Mouse (Mus musculus) limb, embryonic 14.5 days (tissue): ENCODE data around the gene Epha4. TPM values are rescaled to one million over a fixed set of nuclear protein-coding genes. Genes with fewer than 3 reads are reported as not detected.

Source experiments
- ATAC-seq: fragments of 200-750 bp; cut with Nextera tagmentation; 2 replicates; pipeline ENCODE4 v1.8.0; 2017; ENCODE audit warnings: low read depth, moderate number of reproducible peaks, moderate TSS enrichment; ENCODE audit not compliant: low FRiP score
- DNase-seq: peaks from one replicate; pipeline ENCODE4 v3.0.0-alpha.2; 2015; ENCODE audit warnings: low spot score
- H3K27ac ChIP-seq: fragments of 300-500 bp; sonication (generic); replicated peaks from 2 replicates; pipeline ENCODE4 v1.5.1; 2014; ENCODE audit warnings: low read depth, mild to moderate bottlenecking, low read length, moderate library complexity, mixed read lengths
- H3K27me3 ChIP-seq: fragments of 300-500 bp; sonication (generic); 2 replicates; pipeline ENCODE4 v1.6.1; 2014; ENCODE audit warnings: low read length, mixed read lengths; ENCODE audit not compliant: control insufficient read depth, insufficient read depth
- H3K36me3 ChIP-seq: fragments of 300-500 bp; sonication (generic); 2 replicates; pipeline ENCODE4 v1.6.1; 2014; ENCODE audit warnings: mild to moderate bottlenecking, low read length, moderate library complexity, mixed read lengths; ENCODE audit not compliant: control insufficient read depth, insufficient read depth
- H3K4me1 ChIP-seq: fragments of 300-500 bp; sonication (generic); 2 replicates; pipeline ENCODE4 v1.6.1; 2014; ENCODE audit warnings: antibody characterized with exemption, low read length, mixed read lengths; ENCODE audit not compliant: control insufficient read depth, insufficient read depth
- H3K4me2 ChIP-seq: fragments of 300-500 bp; sonication (generic); replicated peaks from 2 replicates; pipeline ENCODE4 v1.6.1; 2014; ENCODE audit warnings: low read depth, mild to moderate bottlenecking, low read length, moderate library complexity; ENCODE audit not compliant: severe bottlenecking
- H3K4me3 ChIP-seq: fragments of 300-500 bp; sonication (generic); replicated peaks from 2 replicates; pipeline ENCODE4 v1.5.1; 2014; ENCODE audit warnings: low read length
- H3K9ac ChIP-seq: fragments of 300-500 bp; sonication (generic); 2 replicates; pipeline ENCODE4 v1.6.1; 2014; ENCODE audit warnings: mild to moderate bottlenecking, low read depth, low read length, moderate library complexity; ENCODE audit not compliant: severe bottlenecking
- H3K9me3 ChIP-seq: fragments of 300-500 bp; sonication (generic); 2 replicates; pipeline ENCODE4 v1.6.1; 2016; ENCODE audit warnings: low read length; ENCODE audit not compliant: control insufficient read depth
- POLR2A ChIP-seq: fragments of 200-500 bp; IDR thresholded peaks from 2 replicates; pipeline ENCODE4 v1.8.0; 2012; ENCODE audit warnings: inconsistent platforms, mild to moderate bottlenecking, moderate library complexity, borderline replicate concordance; ENCODE audit not compliant: insufficient read depth, insufficient read length; ENCODE audit errors: extremely low read depth
- WGBS: fragments of 180-500 bp; shearing (Covaris S2); extraction: QIAGEN DNeasy Blood & Tissue Kit; methylation state at CpG from one replicate; pipeline ENCODE4 v1.1.7; 2014; 5-methylcytosine and 5-hydroxymethylcytosine counted together
- polyA plus RNA-seq, 2 experiments: library from polyadenylated mRNA; depleted of rRNA in 1 of 2; stranded (reverse) in 1 of 2; unstranded in 1 of 2; fragments of >200 nt; fragmentation: Nextera tagmentation in 1 of 2; extraction: Ambion mirVana in 1 of 2; gene quantifications; 2 replicates each; pipeline versions ENCODE4 v1.2.1 to v1.2.3; 2012 to 2014

Epha4 gene
- polyA plus RNA-seq, 2 experiments: 34.5 to 53.5 TPM

DNA sequence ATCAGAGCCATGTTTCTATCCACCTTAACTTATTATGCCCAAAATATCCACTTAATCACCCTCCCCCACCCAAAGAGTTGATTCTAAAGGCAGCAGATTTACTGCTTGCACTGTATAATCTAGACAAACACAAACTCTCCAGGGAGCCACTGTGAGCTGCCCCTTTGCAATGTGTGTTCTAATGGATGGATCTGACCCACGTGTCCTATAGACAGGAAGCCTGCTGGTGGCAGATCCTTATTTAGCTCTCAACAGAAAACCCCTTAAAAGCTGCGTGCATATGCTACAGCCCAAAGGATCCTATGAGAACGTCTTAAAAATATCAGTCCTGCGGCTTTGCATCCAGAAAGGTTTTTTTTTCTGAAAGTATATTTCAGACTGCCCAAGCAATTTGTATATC, 98.0 kb downstream of the Epha4 start:
- H3K27me3 ChIP-seq: no peaks in the 10 kb centered on the region
- no peak overlapping the region for H3K27ac ChIP-seq
- ATAC-seq (no peak), DNase-seq (no peak)
- TF ChIP-seq POLR2A: no peak
- no peaks in the 10 kb centered on the region for H3K9me3 ChIP-seq
- 51% methylated on average over 4 of the region's 4 CpGs for WGBS
- H3K4me2 ChIP-seq: no peak overlapping the region
- no peak overlapping the region for H3K4me3 ChIP-seq
- H3K36me3 ChIP-seq: no peaks in the 10 kb centered on the region
- H3K4me1 ChIP-seq: peaks cover 12% of the 10 kb centered on the region
- H3K9ac ChIP-seq: no peak overlapping the region

DNA sequence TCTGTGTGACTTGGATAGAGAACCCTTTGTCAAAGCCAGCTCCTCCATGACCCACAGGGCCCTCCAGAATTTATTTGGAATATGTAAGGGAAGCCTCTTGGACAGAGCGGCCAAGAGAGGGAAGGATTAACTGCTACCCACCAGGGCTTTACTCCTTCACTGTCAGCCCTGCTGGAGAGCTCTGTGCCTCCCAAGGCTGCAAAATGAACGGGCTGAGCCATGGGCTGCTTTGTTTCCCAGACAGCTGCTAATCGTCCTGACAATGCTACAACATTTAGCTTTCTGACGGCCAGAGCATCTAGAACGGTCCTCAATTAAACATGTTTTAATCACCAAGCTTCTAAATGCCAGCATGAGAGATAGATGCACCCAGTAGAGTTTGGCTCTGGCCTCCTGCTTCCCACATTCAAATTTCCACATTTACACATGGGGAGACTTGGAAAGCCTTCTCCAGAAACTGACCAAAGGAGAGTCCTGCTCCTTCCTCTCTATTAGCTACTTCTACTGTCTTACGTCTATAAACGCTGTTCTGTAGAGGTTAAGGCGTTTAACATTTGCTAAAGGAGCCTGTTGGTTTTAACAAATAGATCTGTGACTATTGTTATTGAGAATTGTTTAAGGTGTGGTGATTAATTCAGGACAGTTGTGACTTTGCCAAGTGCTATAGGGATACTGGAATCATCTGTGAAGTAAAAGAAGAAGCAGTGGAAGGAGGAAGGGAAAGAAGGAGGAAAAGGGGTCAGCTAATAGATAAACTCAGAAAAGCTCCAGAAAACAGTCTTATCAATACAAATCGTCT, 101.8 kb downstream of the Epha4 start:
- no peak for TF ChIP-seq POLR2A
- Histone ChIP-seq H3K4me3 (no peak overlapping the region), H3K9ac (no peak overlapping the region), H3K4me1 (peaks cover 12% of the 10 kb centered on the region), H3K4me2 (no peak overlapping the region), H3K27me3 (no peaks in the 10 kb centered on the region), H3K27ac (no peak overlapping the region), H3K9me3 (no peaks in the 10 kb centered on the region), H3K36me3 (0 out of 2 replicates have a peak, but pooled peaks cover 3% of the 10 kb centered on the region)
- WGBS: 67% methylated on average over 9 of the region's 9 CpGs
- DNase-seq (no peak), ATAC-seq (no peak)

DNA sequence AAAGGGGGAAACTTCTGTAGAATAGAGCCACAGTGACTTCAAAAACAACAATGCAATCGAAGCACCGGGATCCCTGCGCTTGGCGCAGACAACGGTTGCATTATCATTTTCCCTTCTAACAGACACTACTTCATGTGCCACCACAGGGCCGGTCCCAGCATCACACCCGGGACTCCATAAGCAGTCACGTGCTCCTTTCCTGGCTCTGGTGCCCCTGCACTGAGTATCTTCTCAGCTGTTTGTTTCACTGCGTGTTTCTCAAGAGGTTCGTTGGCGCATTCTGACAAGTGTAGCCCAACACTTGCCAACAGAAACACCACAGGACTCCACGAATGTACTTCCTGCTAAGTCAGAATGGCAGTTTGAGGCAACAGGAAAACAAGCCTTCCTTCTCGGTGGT, 102.6 kb downstream of the Epha4 start:
- Histone ChIP-seq H3K4me1 (peaks cover 18% of the 10 kb centered on the region), H3K27ac (no peak overlapping the region), H3K27me3 (no peaks in the 10 kb centered on the region), H3K9me3 (no peaks in the 10 kb centered on the region), H3K4me3 (no peak overlapping the region), H3K9ac (no peak overlapping the region), H3K4me2 (no peak overlapping the region), H3K36me3 (0 out of 2 replicates have a peak, but pooled peaks cover 3% of the 10 kb centered on the region)
- ATAC-seq (no peak), DNase-seq (no peak)
- TF ChIP-seq POLR2A: no peak
- WGBS: 78% methylated on average over 13 of the region's 13 CpGs

DNA sequence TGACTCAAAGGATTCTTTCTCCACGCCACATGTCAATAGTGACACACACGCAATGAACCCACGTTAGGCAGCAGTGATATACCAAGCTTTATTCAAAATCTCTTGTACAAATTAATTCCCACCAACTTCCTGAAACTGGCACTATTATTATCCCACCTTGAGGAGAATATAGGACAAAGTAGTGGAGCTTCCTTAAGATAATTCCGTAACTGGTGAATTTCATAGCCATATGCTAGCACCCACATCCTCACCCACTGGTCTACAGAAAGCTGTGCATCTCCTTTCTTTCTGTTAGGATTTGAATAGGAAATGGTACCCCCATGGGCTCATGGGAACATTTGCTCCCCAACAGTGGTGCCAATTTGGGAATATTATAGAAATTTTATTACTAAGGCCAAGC, 103.7 kb downstream of the Epha4 start:
- no peak for ATAC-seq

DNA sequence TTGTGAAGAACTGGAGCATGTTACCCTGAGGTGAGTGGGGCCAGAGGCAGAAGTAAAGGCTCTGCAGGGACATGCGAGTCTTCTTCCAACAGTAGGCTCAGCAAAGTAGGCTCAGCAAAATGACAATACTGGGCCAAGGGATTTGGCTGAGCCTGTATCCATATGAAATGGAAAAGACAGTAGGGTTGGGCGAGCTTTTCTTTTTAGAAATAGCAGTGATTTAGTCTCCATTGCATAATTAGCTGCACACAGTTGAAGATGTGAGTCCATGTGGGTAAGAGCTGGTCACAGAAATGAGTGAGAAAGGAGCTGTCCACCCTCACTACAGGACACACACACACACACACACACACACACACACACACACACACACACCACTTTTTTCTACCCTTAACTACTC, 104.2 kb downstream of the Epha4 start:
- H3K9ac ChIP-seq: no peak overlapping the region
- WGBS: 93% methylated on average over 2 of the region's 2 CpGs
- H3K27ac ChIP-seq: no peak overlapping the region
- TF ChIP-seq POLR2A: no peak
- no peak for DNase-seq
- no peaks in the 10 kb centered on the region for H3K9me3 ChIP-seq
- H3K36me3 ChIP-seq: 0 out of 2 replicates have a peak, but pooled peaks cover 3% of the 10 kb centered on the region
- no peak overlapping the region for H3K4me3 ChIP-seq
- ATAC-seq: no peak
- H3K4me1 ChIP-seq: peaks cover 9% of the 10 kb centered on the region
- H3K4me2 ChIP-seq: no peak overlapping the region
- H3K27me3 ChIP-seq: no peaks in the 10 kb centered on the region

More for the DNA sequence above, 103.7 kb downstream of the Epha4 start:
- Histone ChIP-seq H3K4me2 (no peak overlapping the region), H3K36me3 (0 out of 2 replicates have a peak, but pooled peaks cover 3% of the 10 kb centered on the region), H3K9ac (no peak overlapping the region), H3K27me3 (no peaks in the 10 kb centered on the region), H3K4me1 (peaks cover 10% of the 10 kb centered on the region), H3K4me3 (no peak overlapping the region), H3K9me3 (no peaks in the 10 kb centered on the region), H3K27ac (no peak overlapping the region)
- no peak for TF ChIP-seq POLR2A
- 93% methylated on average over 4 of the region's 4 CpGs for WGBS
- no peak for DNase-seq
